Mouse (Mus musculus): ENCODE measurements at regions not wholly inside any gene's neighbourhood (a gene's known extent, or its start where the extent isn't known, plus 50 kb on each side); places are given as distances from the start of the nearest gene placed in this dataset.

DNA sequence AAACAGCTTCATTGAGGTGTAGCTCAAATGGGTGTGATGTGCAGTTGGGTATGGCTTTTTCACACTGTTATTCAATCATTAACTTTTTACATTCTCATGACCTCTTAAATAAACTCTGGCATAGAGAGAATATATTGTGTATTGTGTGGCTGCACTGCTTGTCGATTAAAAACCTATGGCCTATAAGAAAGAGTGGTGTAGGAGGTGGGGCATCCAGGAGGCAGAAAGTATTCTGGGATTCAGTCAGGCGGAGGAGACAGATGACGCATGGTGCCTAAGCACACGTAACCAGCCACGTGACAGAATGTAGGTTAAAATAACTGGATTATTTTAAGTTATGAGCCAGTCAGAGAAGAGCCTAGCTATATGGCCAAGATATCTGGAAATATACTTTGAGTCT, 78.2 kb upstream of the Slc16a7 start:
- TF ChIP-seq CTCF (IDR thresholded peaks at IDR 0.05; ENCODE audit: borderline replicate concordance, extremely low read depth, insufficient read depth, insufficient read length) (no peak), POLR2A (IDR thresholded peaks at IDR 0.05; ENCODE audit: borderline replicate concordance, extremely low read depth, insufficient read depth, insufficient read length, poor library complexity, severe bottlenecking) (no peak)

Data from brain, embryonic 14.5 days (tissue).